Mouse (Mus musculus) forebrain, embryonic 16.5 days (tissue): Measurements from ENCODE around the gene Uhrf2. TPM values are rescaled to one million over a fixed set of nuclear protein-coding genes. Genes with fewer than 3 reads are reported as not detected.
"Not testable (repeated sequence)": the region's sequence is repeated elsewhere in the genome, so short reads cannot be mapped to it uniquely, and the experiment has no call there.

Experiments used
- ATAC-seq: fragments of 200-750 bp; cut with Nextera tagmentation; 2 replicates; pipeline ENCODE4 v1.8.0; 2017; ENCODE audit warnings: mild to moderate bottlenecking, moderate library complexity
- H3K27ac ChIP-seq: fragments of 300-500 bp; sonication (generic); 2 replicates; pipeline ENCODE4 v1.5.1; 2014; ENCODE audit warnings: low read length, control low read depth
- H3K27me3 ChIP-seq: fragments of 300-500 bp; sonication (generic); replicated peaks from 2 replicates; pipeline ENCODE4 v1.6.1; 2014; ENCODE audit warnings: low read length; ENCODE audit not compliant: control insufficient read depth, insufficient read depth
- H3K36me3 ChIP-seq: fragments of 300-500 bp; sonication (generic); 2 replicates; pipeline ENCODE4 v1.6.1; 2014; ENCODE audit not compliant: control insufficient read depth, insufficient read depth
- H3K4me1 ChIP-seq: fragments of 300-500 bp; sonication (generic); replicated peaks from 2 replicates; pipeline ENCODE4 v1.6.1; 2014; ENCODE audit warnings: low read length; ENCODE audit not compliant: control insufficient read depth, insufficient read depth
- H3K4me2 ChIP-seq: fragments of 300-500 bp; sonication (generic); 2 replicates; pipeline ENCODE4 v1.6.1; 2014; ENCODE audit warnings: mild to moderate bottlenecking, low read length, control low read depth
- H3K4me3 ChIP-seq: fragments of 300-500 bp; sonication (generic); replicated peaks from 2 replicates; pipeline ENCODE4 v1.5.1; 2014; ENCODE audit warnings: mild to moderate bottlenecking, low read length, control low read depth
- H3K9ac ChIP-seq: fragments of 300-500 bp; sonication (generic); replicated peaks from 2 replicates; pipeline ENCODE4 v1.6.1; 2014; ENCODE audit warnings: low read depth, low read length, control low read depth
- H3K9me3 ChIP-seq: fragments of 300-500 bp; sonication (generic); 2 replicates; pipeline ENCODE4 v1.6.1; 2016; ENCODE audit warnings: low read length; ENCODE audit not compliant: control insufficient read depth
- WGBS: fragments of 180-500 bp; shearing (Covaris S2); extraction: QIAGEN DNeasy Blood & Tissue Kit; methylation state at CpG from one replicate; pipeline ENCODE4 v1.1.7; 2014; 5-methylcytosine and 5-hydroxymethylcytosine counted together
- polyA plus RNA-seq: library from polyadenylated mRNA; unstranded; fragments of >200 nt; fragmentation: Nextera tagmentation; extraction: Ambion mirVana; gene quantifications from 2 replicates; pipeline ENCODE4 v1.2.1, GENCODE M21; 2015

Uhrf2 gene
- polyA plus RNA-seq, 1 experiment from 2014 or later = 73.3 TPM

DNA sequence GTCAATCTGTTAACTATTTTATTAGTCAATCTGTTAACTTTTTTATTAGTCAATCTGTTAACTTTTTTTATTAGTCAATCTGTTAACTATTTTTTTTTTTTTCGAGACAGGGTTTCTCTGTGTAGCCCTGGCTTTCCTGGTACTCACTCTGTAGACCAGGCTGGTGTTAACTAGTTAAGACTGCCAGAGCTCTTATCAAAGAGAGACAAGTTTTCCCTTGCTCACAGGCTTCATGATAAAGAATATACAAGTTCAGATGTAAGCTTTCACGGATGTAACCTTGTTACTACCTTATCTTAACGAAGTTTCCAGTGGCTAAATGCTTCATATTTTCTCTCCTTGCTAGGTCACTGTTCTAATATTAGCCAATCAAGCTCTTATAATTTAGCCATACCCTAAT, 16.0 kb upstream of the Uhrf2 start:
- H3K9ac ChIP-seq = no peak overlapping the region
- 93% methylated on average over 3 of the region's 3 CpGs for WGBS
- ATAC-seq = no peak

GRCm38 (mm10) chr19:30016156-30016555, 14.2 kb upstream of the Uhrf2 start:
- H3K4me2 ChIP-seq = no peak overlapping the region
- no peaks in the 10 kb centered on the region for H3K4me1 ChIP-seq
- no peaks in the 10 kb centered on the region for H3K27me3 ChIP-seq
- H3K9me3 ChIP-seq = no peaks in the 10 kb centered on the region
- no peak for ATAC-seq
- 78% methylated on average over 6 of the region's 6 CpGs for WGBS
- no peak overlapping the region for H3K9ac ChIP-seq
- no peaks in the 10 kb centered on the region for H3K36me3 ChIP-seq
- no peak overlapping the region for H3K27ac ChIP-seq
- H3K4me3 ChIP-seq = no peak overlapping the region

More for the DNA sequence above, 16.0 kb upstream of the Uhrf2 start:
- Histone ChIP-seq H3K36me3 (no peaks in the 10 kb centered on the region), H3K4me1 (no peaks in the 10 kb centered on the region), H3K27me3 (no peaks in the 10 kb centered on the region), H3K27ac (no peak overlapping the region), H3K9me3 (no peaks in the 10 kb centered on the region), H3K4me3 (no peak overlapping the region), H3K4me2 (no peak overlapping the region)

GRCm38 (mm10) chr19:30023419-30023818, 6.9 kb upstream of the Uhrf2 start:
- not testable (repeated sequence) for H3K27me3 ChIP-seq

DNA sequence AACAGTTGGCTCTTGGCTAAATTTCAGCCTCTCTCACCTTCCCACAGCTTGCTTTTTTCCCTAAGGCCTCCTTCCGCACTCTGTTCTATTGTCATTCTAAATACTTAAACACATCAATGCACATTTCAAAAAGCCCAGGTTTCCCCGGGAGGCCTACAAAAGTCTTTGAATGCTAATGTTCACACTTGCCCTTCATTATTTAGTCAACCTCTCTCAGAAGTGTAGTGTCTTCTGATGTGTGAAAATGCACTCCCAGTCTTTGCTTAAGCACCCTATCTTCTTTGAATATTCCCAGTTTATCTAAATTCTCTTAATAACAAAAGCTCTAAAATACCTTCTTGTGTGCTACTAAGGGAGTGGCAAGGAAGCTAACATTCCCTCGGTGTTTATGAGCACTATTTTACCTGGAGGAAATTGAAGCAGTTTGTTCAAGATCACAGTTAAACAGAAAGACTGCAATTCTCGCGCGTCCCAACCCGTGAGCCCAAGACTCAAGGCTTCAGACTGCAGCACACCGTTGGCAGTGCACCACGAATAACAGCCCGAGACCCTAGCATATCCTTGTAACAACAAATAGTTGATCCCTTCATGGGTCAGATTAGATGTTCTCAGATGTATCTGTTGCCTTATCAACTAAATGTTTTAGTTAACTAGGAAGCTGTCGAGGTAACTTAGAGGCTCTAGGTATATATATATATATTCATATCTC, 1.2 kb upstream of the Uhrf2 start:
- no peak for ATAC-seq
- H3K4me3 ChIP-seq = peak overlapping the region; percentile 97; the same call in 1 of the 2 replicates
- peak overlapping the region; percentile 99 for H3K9ac ChIP-seq
- no peaks in the 10 kb centered on the region for H3K9me3 ChIP-seq
- WGBS = 33% methylated on average over 11 of the region's 11 CpGs
- no peak overlapping the region for H3K27ac ChIP-seq
- H3K36me3 ChIP-seq = no peaks in the 10 kb centered on the region
- H3K4me2 ChIP-seq = peak overlapping the region; percentile 61
- H3K4me1 ChIP-seq = peaks cover 22% of the 10 kb centered on the region
- no peaks in the 10 kb centered on the region for H3K27me3 ChIP-seq

More at GRCm38 (mm10) chr19:30023419-30023818, 6.9 kb upstream of the Uhrf2 start:
- H3K4me3 ChIP-seq, H3K27ac ChIP-seq, H3K9me3 ChIP-seq, H3K36me3 ChIP-seq, H3K4me2 ChIP-seq, ATAC-seq, H3K4me1 ChIP-seq, H3K9ac ChIP-seq: not testable (repeated sequence)
- WGBS = 94% methylated on average over 10 of the region's 10 CpGs

- peaks cover 27% of the 10 kb centered on the region for H3K4me1 ChIP-seq
- peak overlapping the region; percentile 95 for H3K27ac ChIP-seq
- H3K9ac ChIP-seq = peak overlapping the region; percentile 99
- H3K9me3 ChIP-seq = no peaks in the 10 kb centered on the region
- no peaks in the 10 kb centered on the region for H3K27me3 ChIP-seq
- peak overlapping the region; percentile 85 for H3K4me2 ChIP-seq
- H3K36me3 ChIP-seq = no peaks in the 10 kb centered on the region
- peak overlapping the region; percentile 97 for H3K4me3 ChIP-seq
- no peak for ATAC-seq
- under 1% methylated on average over 69 of the region's 92 CpGs for WGBS
Observed at GRCm38 (mm10) chr19:30030636-30031467, 539 bp downstream of the Uhrf2 start.

- Histone ChIP-seq H3K4me1 (peaks cover 30% of the 10 kb centered on the region), H3K27me3 (no peaks in the 10 kb centered on the region), H3K9me3 (no peaks in the 10 kb centered on the region), H3K27ac (no peak overlapping the region), H3K9ac (peak overlapping the region; percentile 99), H3K4me2 (peak overlapping the region; percentile 85), H3K36me3 (no peaks in the 10 kb centered on the region), H3K4me3 (peak overlapping the region; percentile 97)
- no peak for ATAC-seq
- WGBS = under 1% methylated on average over 7 of the region's 7 CpGs
Observed at GRCm38 (mm10) chr19:30031468-30031931, 1.2 kb downstream of the Uhrf2 start.

- no peaks in the 10 kb centered on the region for H3K36me3 ChIP-seq
- H3K4me3 ChIP-seq = peak overlapping the region; percentile 29
- ATAC-seq = no peak
- H3K27ac ChIP-seq = no peak overlapping the region
- H3K9me3 ChIP-seq = no peaks in the 10 kb centered on the region
- H3K4me1 ChIP-seq = peaks cover 30% of the 10 kb centered on the region
- no peaks in the 10 kb centered on the region for H3K27me3 ChIP-seq
- H3K9ac ChIP-seq = no peak overlapping the region
- H3K4me2 ChIP-seq = peak overlapping the region; percentile 85
- 61% methylated on average over 3 of the region's 3 CpGs for WGBS
Observed at GRCm38 (mm10) chr19:30032206-30032605, 1.9 kb downstream of the Uhrf2 start.

DNA sequence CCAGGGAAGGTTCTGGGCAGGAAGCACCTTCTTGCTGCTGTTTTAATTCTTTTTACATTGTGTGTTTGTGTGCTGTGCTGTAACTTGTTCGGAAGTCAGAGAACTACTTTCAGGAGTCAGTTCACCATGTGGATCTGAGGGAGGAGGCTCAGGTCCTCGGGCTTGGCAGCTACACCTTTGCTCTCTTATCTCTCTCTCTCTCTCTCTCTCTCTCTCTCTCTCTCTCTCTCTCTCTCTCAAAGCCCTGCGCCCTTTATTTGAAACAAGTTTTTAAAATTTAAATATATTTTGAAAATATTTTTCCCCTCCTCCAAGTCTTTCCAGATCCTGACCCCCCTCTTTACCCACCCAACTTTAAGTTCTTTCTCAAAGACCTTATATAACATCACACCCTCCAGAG, 5.0 kb downstream of the Uhrf2 start:
- Histone ChIP-seq H3K27ac (no peak overlapping the region), H3K4me2 (no peak overlapping the region), H3K9me3 (no peaks in the 10 kb centered on the region), H3K27me3 (no peaks in the 10 kb centered on the region), H3K9ac (no peak overlapping the region), H3K4me3 (no peak overlapping the region), H3K4me1 (peaks cover 27% of the 10 kb centered on the region), H3K36me3 (no peaks in the 10 kb centered on the region)
- no peak for ATAC-seq
- WGBS = 74% methylated on average over 3 of the region's 3 CpGs

DNA sequence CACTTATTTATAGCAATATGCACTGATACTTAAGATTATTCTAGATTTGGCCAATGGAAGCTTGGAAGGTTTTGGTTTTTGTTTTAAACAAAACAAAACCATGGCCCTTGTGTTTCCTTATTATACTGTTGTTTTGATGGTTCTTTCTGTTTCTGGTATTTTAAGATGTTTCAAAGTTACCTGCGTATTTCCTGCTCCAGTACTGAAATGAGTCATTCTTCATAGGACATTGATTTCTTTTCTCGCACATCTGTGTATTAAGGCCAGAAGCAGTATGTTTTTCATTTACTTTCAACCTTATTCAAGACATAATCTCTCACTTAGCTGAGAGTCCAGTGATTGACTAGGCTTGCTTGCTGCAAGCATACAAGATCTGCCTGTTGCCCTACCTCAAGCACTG, 13.4 kb downstream of the Uhrf2 start:
- Histone ChIP-seq H3K9ac (no peak overlapping the region), H3K9me3 (no peaks in the 10 kb centered on the region), H3K4me2 (no peak overlapping the region), H3K27ac (no peak overlapping the region), H3K4me3 (no peak overlapping the region), H3K36me3 (peaks cover 4% of the 10 kb centered on the region; the same call in 1 of the 2 replicates), H3K27me3 (no peaks in the 10 kb centered on the region), H3K4me1 (no peaks in the 10 kb centered on the region)
- 96% methylated on average over 2 of the region's 2 CpGs for WGBS
- ATAC-seq = no peak
